In genomic region chr5:72167594-72168284, GRCm38 (mm10) we compare ENCODE assay signal across 8 mouse cellular contexts. TPM values are rescaled to one million over a fixed set of nuclear protein-coding genes. Genes with fewer than 3 reads are reported as not detected.
DNase-seq lines count a peak whose midpoint lies in the region; ATAC-seq and TF ChIP-seq lines count a peak whose summit lies in the region.

TSS of gene Commd8 (minus strand) at chr5:72168189.

- H3K4me1 ChIP-seq in ES-E14 (ENCODE audit: control insufficient read depth in 2 of 2, insufficient read depth in 2 of 2, low read length in 2 of 2, poor library complexity in 1 of 2), result no peaks in the 10 kb centered on the region
- H3K4me1 ChIP-seq in forebrain, embryonic 16.5 days (replicated peaks; ENCODE audit: control insufficient read depth, insufficient read depth, low read length), result peaks cover 7% of the 10 kb centered on the region
- peaks cover 5% of the 10 kb centered on the region; the same call in 1 of the 2 replicates for H3K4me1 ChIP-seq in lung, embryonic 14.5 days (ENCODE audit: insufficient read depth)
- peaks cover 4% of the 10 kb centered on the region; the same call in 1 of the 2 replicates for H3K4me1 ChIP-seq in olfactory bulb, adult 2 months (ENCODE audit: control insufficient read depth, insufficient read depth, low read length)
- H3K4me1 ChIP-seq in thymus, adult 2 months (replicated peaks; ENCODE audit: control insufficient read depth, insufficient read depth, low read length), result peaks cover 5% of the 10 kb centered on the region

- WGBS in forebrain, embryonic 16.5 days, result under 1% methylated on average over 38 of the region's 38 CpGs
- WGBS in lung, embryonic 14.5 days, result under 1% methylated on average over 38 of the region's 38 CpGs
- under 1% methylated on average over 38 of the region's 38 CpGs for WGBS in olfactory bulb, adult 2 months
- under 1% methylated on average over 38 of the region's 38 CpGs for WGBS in thymus, adult 2 months

- peak within 1 kb of the TSS; percentile 67 to 90 for H3K4me3 ChIP-seq in ES-E14 (ENCODE audit: insufficient read depth in 1 of 2, low read depth in 1 of 2, low read length in 2 of 2, poor library complexity in 1 of 2, severe bottlenecking in 1 of 2)
- peak within 1 kb of the TSS; percentile 77 for H3K4me3 ChIP-seq in forebrain, embryonic 16.5 days (replicated peaks; ENCODE audit: low read length)
- H3K4me3 ChIP-seq in layer of hippocampus, adult 2 months, result peak within 1 kb of the TSS; percentile 96
- peak within 1 kb of the TSS; percentile 75 for H3K4me3 ChIP-seq in lung, embryonic 14.5 days (ENCODE audit: low read depth, low read length)
- H3K4me3 ChIP-seq in olfactory bulb, adult 2 months (ENCODE audit: insufficient read depth, low read depth, low read length), result peak within 1 kb of the TSS; percentile 98
- H3K4me3 ChIP-seq in thymus, adult 2 months (ENCODE audit: control insufficient read depth, insufficient read depth, low read length), result peak within 1 kb of the TSS; percentile 97

- H3K36me3 ChIP-seq in ES-E14 (ENCODE audit: control insufficient read depth, insufficient read depth, low read length, poor library complexity, severe bottlenecking), result peaks cover 5% of the 10 kb centered on the region
- H3K36me3 ChIP-seq in forebrain, embryonic 16.5 days (ENCODE audit: control insufficient read depth, insufficient read depth), result no peaks in the 10 kb centered on the region
- peaks cover 20% of the 10 kb centered on the region for H3K36me3 ChIP-seq in lung, embryonic 14.5 days (ENCODE audit: insufficient read depth)
- H3K36me3 ChIP-seq in thymus, adult 2 months (ENCODE audit: control insufficient read depth, insufficient read depth, low read length), result 0 out of 2 replicates have a peak, but pooled peaks cover 3% of the 10 kb centered on the region

- in situ Hi-C loops in ES-E14 (cut with MboI; ENCODE audit: low sequenced_read_pairs in 2 of 2, unreplicated experiment in 2 of 2), result no loop called here

- intact Hi-C loops in heart, postnatal 36 days (cut with DNase I), result no loop called here

- H3K27me3 ChIP-seq in forebrain, embryonic 16.5 days (replicated peaks; ENCODE audit: control insufficient read depth, insufficient read depth, low read length), result no peaks in the 10 kb centered on the region
- H3K27me3 ChIP-seq in lung, embryonic 14.5 days (ENCODE audit: insufficient read depth, low read length), result no peaks in the 10 kb centered on the region
- H3K27me3 ChIP-seq in thymus, adult 2 months (ENCODE audit: control insufficient read depth, insufficient read depth, low read length), result no peaks in the 10 kb centered on the region

- peak within 1 kb of the TSS; percentile 61; the same call in 1 of the 2 replicates for H3K27ac ChIP-seq in ES-E14 (ENCODE audit: insufficient read depth, low read depth, low read length, poor library complexity, severe bottlenecking)
- peak within 1 kb of the TSS; percentile 56 for H3K27ac ChIP-seq in forebrain, embryonic 16.5 days (ENCODE audit: low read length)
- H3K27ac ChIP-seq in layer of hippocampus, adult 2 months, result peak within 1 kb of the TSS; percentile 98
- H3K27ac ChIP-seq in lung, embryonic 14.5 days (ENCODE audit: low read depth), result peak within 1 kb of the TSS; percentile 72
- peak within 1 kb of the TSS; percentile 30 for H3K27ac ChIP-seq in olfactory bulb, adult 2 months (ENCODE audit: insufficient read depth, low read depth, low read length)
- peak within 1 kb of the TSS; percentile 73 for H3K27ac ChIP-seq in thymus, adult 2 months (ENCODE audit: control insufficient read depth, insufficient read depth, low read length)

- peak; percentile 93 for DNase-seq in ES-E14 (ENCODE audit: low read depth, low spot score)
- DNase-seq in cerebellum, adult 11-12 months, result peak; percentile 92
- DNase-seq in heart, postnatal 36 days, result peak; percentile 94 to 97
- peak; percentile 95 to 96 for DNase-seq in layer of hippocampus, adult 2 months (ENCODE audit: low spot score in 2 of 2)
- peak; percentile 99 for DNase-seq in lung, embryonic 14.5 days
- DNase-seq in thymus, adult 2 months, result peak; percentile 98

- peak within 1 kb of the TSS; percentile 84 for H3K4me2 ChIP-seq in forebrain, embryonic 16.5 days (ENCODE audit: low read length)
- peak within 1 kb of the TSS; percentile 80 for H3K4me2 ChIP-seq in lung, embryonic 14.5 days

- TF ChIP-seq CTCF in layer of hippocampus, adult 2 months (conservative IDR thresholded peaks at IDR 0.05), result no peak
- TF ChIP-seq CTCF in lung, embryonic 14.5 days (IDR thresholded peaks at IDR 0.05; ENCODE audit: low read depth), result no peak
- no peak for TF ChIP-seq CTCF in olfactory bulb, adult 2 months (IDR thresholded peaks at IDR 0.05; ENCODE audit: insufficient read depth, low read depth, low read length)
- TF ChIP-seq CTCF in thymus, adult 2 months (IDR thresholded peaks at IDR 0.05; ENCODE audit: borderline replicate concordance, control insufficient read depth, extremely low read depth, insufficient read depth, low read length, poor library complexity), result 0 out of 2 replicates have a peak, but pooled peaks have one; percentile 59

- no peaks in the 10 kb centered on the region for H3K9me3 ChIP-seq in ES-E14 (ENCODE audit: control insufficient read depth, insufficient read depth, low read depth, low read length)
- no peaks in the 10 kb centered on the region for H3K9me3 ChIP-seq in forebrain, embryonic 16.5 days (ENCODE audit: control insufficient read depth, low read length)
- no peaks in the 10 kb centered on the region for H3K9me3 ChIP-seq in lung, embryonic 14.5 days (ENCODE audit: low read depth, low read length)

- peak within 1 kb of the TSS; percentile 95 for H3K9ac ChIP-seq in ES-E14 (ENCODE audit: insufficient read depth, low read depth, low read length, poor library complexity, severe bottlenecking)
- peak within 1 kb of the TSS; percentile 72 for H3K9ac ChIP-seq in forebrain, embryonic 16.5 days (replicated peaks; ENCODE audit: low read depth, low read length)
- peak within 1 kb of the TSS; percentile 81 for H3K9ac ChIP-seq in lung, embryonic 14.5 days

- TF ChIP-seq POLR2A in olfactory bulb, adult 2 months (IDR thresholded peaks at IDR 0.05; ENCODE audit: insufficient read depth, low read depth, low read length), result peak; percentile 90
- peak; percentile 99 for TF ChIP-seq POLR2A in thymus, adult 2 months (IDR thresholded peaks at IDR 0.05; ENCODE audit: control insufficient read depth, extremely low read depth, insufficient read depth, low read length, poor library complexity)

- peak; percentile 93 for ATAC-seq in forebrain, embryonic 16.5 days
- ATAC-seq in lung, embryonic 14.5 days (ENCODE audit: insufficient read depth), result peak; percentile 95

TF ChIP-seq in ES-E14, 5 proteins besides CTCF, POLR2A, EP300 and RAD21:
- TF ChIP-seq CHD2 (IDR thresholded peaks at IDR 0.05; ENCODE audit: low read depth, low read length), result no peak
- TF ChIP-seq MAFK (IDR thresholded peaks at IDR 0.05; ENCODE audit: insufficient read depth, low read depth, low read length), result peak; percentile 54; the same call in 1 of the 2 replicates

RNA-seq across cellular contexts. Expression of gene Commd8, which starts in this region (rescaled TPM):
- total RNA-seq in ES-E14 (2012; rRNA removed), result 32.2 and 52.2 TPM in 2 replicates
- polyA plus RNA-seq in forebrain, embryonic 16.5 days (2015; fragmentation: Nextera tagmentation; extraction: Ambion mirVana), result 146 and 163 TPM in 2 replicates
- 10 to 100 TPM; 45.6 to 46.7 TPM for total RNA-seq in heart, postnatal 36 days (2021)
- total RNA-seq in layer of hippocampus, adult 2 months (2021), result 100 to 1,000 TPM; 105 to 113 TPM
- 122 and 128 TPM in 2 replicates for polyA plus RNA-seq in lung, embryonic 14.5 days (2014; fragmentation: Nextera tagmentation; extraction: Ambion mirVana)
- not detected in 2 replicates for polyA plus RNA-seq in olfactory bulb, adult 2 months (2012; ENCODE audit: insufficient read depth, insufficient read length, low replicate concordance, missing spikeins)
- 7.0 and 7.9 TPM in 2 replicates for polyA plus RNA-seq in thymus, adult 2 months (2012; rRNA removed)

Comparison
In these comparisons a context has a peak if more than half of its experiments do, and no peak if none do; other contexts are left out.
1. Peak in every context shown above with its lines: DNase-seq, ATAC-seq, H3K4me3 ChIP-seq and H3K27ac ChIP-seq.
2. H3K27ac ChIP-seq: peak in every context shown above with its lines; median percentile 98 in layer of hippocampus, adult 2 months; 73 in thymus, adult 2 months; 72 in lung, embryonic 14.5 days; 61 in ES-E14; 56 in forebrain, embryonic 16.5 days; 30 in olfactory bulb, adult 2 months.